Mouse (Mus musculus): ENCODE results near the gene Cntnap5b.

GRCm38 (mm10) chr1:99872344-99872743 lies 99.8 kb downstream of the Cntnap5b start:
- TF ChIP-seq CHD2 (IDR thresholded peaks at IDR 0.05; ENCODE audit: low read depth, low read length) (no peak), MAFK (IDR thresholded peaks at IDR 0.05; ENCODE audit: insufficient read depth, low read depth, low read length) (no peak), HCFC1 (IDR thresholded peaks at IDR 0.05; ENCODE audit: borderline replicate concordance, insufficient read depth, low read length) (no peak), ZC3H11A (IDR thresholded peaks at IDR 0.05; ENCODE audit: borderline replicate concordance, low read depth, low read length) (no peak), ZNF384 (IDR thresholded peaks at IDR 0.05; ENCODE audit: low read depth, low read length) (no peak)

Data from ES-E14 (cell line).